Mouse (Mus musculus): ENCODE results near the gene Slc44a2.
"Not testable (repeated sequence)": the region's sequence is repeated elsewhere in the genome, so short reads cannot be mapped to it uniquely, and the experiment has no call there.

The Slc44a2 gene

DNA sequence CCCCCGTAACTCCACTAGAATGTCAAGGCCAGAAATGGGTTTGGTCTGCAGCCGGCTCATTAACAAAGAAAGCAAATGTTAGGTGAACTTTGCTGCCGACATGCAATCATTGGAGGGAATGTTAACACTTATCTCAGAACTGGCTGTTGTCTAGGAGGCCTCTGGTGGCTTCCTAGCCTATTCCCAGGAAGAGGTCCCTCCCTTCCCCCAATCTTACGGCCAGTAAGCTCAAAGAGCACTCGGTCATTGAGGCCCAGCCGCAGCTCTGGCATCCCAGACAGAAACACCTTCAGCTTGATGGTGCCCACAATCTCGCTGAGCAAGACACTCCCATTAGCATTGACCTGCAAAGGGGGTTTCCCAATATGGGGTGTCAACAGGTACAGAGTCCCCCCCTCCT, 15.4 kb upstream of the Slc44a2 start:
- DNase-seq (ENCODE audit: low spot score) = no peak

DNA sequence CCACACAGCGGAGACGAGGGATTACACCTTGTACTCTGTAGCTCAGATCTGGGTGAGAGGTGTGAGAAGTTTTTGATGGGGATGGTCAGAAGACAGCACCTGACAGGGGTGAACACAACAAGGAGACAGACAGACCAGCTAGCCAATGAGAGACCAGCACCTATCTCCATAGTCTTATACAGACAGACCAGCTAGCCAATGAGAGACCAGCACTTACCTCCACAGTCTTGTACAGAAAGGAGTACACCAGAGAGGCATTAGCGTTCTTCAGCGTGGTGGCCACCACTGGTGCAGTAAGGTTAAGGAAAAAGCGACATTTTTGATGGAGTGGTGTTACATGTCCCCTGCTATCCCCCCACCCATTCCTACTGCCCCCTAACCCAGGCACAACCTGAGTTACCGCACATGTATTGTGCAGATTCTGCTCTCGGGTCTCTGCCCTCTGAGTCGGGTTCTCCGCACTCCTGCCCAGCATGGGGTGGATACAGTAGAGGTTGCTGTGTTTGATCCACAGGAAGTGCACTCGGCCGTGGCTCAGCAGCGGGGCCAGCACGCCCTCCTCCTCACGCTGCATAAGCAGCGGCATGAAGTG, 11.3 kb upstream of the Slc44a2 start:
- no peak for DNase-seq (ENCODE audit: low spot score)

DNA sequence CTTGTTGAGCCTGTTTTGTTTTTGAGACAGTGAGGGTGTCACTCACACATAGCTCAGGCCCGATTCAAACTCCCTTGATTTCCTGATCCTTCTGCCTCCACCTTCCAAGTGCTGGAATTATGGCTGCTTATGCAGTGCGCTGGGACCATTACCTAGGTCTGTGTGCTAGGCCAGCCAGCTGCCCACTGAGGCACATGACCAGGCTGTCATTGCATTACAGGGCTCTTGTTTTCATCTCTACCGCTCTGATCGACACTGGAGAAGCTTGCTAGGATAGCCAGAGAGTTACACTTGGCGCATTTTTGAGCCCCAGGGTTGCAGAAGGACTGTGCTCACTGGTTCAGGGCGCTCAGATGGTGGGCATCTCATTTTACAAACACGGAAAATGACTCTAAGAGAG, 8.8 kb upstream of the Slc44a2 start:
- DNase-seq (ENCODE audit: low spot score) = no peak

DNA sequence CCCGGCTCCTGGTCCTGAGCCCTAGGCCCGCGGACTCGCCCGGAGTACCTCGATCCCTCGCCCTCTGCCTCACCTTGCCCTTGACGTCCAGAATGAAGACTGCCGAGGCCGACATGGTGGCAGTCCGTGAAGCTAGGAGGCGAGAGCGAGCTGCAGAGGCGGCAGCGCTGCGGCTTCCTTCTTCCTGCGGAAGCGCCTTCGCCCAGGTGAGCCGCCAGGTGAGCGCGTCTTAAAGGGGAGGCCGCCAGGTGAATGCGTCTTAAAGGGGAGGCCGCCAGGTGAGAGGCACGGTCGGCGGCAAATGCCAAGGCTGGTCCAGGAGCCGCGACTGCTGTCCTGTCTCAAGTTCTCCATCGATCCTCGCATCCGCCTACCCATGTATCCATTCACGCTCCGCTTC, 8.4 kb upstream of the Slc44a2 start, which contains the start of gene Ap1m2:
Ap1m2 (minus strand) TSS at position 204 of the 400 bp plus-strand sequence.
- peak; percentile 68 for DNase-seq (ENCODE audit: low spot score)

DNA sequence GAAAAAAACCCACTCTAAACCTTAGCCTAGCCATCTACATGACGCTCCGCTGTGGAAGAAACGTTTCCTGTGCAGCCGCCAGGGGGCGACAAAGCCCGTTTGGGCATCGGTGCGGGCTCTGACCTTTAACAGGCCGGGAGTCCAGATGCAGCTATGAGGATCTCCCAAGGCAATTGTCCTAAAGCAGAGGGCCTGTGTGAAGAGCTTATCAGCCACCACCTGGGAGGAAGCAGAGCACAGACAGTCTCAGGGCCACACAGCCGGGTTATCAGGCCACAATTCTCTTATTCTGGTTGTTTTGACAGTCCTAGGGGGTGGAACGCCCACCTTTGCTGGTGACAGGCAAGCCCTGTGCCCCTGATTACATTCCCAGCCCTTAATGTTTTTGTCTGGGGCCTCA, 7.1 kb upstream of the Slc44a2 start:
- DNase-seq (ENCODE audit: low spot score) = peak; percentile 75

DNA sequence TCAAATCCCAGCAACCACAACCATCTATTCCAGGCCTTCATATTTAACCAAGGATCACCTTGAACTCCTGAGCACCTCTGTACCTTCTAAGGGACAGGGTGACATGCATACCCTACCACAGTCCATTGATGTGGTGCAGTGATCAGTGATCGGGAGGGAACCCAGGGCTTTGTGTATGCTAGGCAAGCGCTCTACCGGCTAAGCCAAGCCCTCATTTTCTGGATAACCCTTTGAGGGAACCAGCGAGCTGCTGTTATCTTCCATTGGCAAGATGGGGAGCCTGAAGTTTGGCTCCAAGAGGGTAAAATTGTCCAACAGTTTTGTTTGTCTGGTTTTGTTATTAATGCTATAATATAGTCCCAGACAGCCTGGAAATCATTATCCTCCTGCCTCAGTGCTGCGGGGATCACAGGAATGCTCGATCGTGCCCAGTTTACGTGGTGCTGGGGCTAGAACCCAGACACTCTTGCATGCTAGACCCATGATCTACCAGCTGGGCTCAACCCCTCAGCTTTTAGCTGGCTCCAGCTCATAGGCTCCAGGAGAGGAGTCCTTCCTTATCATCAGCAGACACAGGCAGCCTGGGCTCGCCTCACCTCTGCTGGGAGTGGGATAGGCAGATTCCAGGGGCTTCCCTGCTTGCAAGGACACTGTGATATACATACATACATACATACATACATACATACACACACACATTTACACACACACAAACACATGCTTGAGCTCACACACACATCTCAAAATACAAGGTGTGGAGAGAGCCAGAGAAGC, 5.9 kb upstream of the Slc44a2 start:
- no peak for DNase-seq (ENCODE audit: low spot score)

DNA sequence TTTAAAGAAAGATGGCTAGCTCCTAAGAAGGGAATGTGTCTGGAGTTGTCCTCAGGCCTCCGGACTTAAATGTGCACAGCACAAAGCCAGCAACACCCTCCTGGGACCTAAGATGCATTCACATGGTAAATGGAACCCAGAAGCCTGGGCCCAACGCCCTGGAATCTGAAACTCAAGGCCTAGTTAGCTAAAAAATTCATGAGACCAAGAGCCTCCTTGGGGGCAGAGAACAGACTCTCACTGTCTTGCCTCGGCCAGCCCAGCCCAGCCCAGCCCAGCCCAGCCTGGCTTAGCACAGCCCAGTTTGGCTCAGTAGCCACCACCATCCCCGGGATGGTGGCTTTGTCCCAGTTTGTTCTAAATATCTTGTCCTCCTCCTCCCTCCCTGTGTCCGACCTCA, 5.1 kb upstream of the Slc44a2 start:
- DNase-seq (ENCODE audit: low spot score) = no peak

DNA sequence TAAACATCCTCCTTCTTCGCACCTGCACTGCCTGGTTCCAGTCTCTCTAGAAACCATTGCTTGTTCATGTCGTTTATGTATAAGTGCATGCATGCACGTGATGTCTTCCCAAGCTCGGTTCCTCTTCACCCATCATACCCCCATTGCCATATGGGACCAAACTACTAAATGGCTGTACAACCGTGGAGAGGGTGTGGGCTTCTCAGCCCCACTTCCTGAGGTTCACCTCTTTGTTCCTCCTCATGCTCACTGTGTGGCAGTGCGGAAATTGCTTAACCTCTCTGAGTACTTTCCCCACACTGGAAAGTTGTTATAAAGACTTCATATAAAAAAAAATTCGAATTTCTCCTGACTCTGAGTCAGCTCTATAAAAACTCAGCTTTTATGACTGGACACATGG, 3.8 kb upstream of the Slc44a2 start:
- DNase-seq (ENCODE audit: low spot score) = no peak

DNA sequence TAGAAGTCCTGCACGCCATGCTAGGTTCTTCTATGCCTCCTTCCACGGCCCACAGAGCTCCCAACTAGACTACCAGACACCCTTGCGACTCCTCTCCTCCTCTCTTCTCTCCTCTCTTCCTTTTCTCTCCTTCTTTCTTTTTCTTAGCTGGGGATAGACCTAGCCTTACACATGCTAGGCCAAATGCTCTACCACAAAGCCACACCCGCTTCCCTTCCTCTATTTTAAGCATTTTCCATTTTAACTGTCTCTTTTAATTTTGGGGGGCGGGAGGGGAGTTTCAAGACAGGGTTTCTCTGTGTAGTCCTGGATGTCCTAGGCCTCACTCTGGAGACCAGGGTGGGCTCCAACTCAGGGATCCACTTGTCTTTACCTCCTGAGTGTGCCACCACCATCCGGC, 1.7 kb upstream of the Slc44a2 start:
- DNase-seq (ENCODE audit: low spot score) = no peak

DNA sequence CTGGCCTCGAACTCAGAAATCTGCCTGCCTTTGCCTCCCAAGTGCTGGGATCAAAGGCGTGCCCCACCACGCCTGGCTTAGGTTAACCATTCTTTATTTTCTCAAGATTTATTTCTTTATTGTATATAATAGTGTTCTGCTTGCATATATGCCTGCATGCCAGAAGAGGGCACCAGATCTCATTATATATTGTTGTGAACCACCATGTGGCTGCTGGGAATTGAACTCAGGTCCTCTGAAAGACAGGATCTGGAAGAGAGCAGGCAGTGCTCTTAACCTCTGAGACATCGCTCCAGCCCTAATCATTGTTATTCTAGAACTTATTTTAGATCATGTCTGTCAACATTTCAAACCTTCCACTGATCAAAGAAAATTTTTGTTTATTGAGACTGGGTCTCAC, 995 bp upstream of the Slc44a2 start:
- no peak for DNase-seq (ENCODE audit: low spot score)

DNA sequence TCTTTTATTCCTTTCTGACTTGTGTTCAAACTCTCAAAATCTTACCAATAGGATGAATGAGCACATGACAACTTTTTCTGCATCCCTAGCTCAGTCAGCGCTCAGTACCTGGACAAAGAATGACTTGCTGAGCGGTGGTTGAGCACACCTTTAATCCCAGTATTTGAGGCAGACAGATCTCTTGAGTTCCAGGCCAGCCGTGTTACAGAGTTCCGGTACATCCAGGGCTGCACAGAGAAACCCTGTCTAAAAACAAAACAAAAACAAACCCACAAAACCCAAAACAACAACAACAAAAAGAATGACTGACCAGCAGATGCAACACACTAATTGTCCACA, 249 bp upstream of the Slc44a2 start:
- DNase-seq (ENCODE audit: low spot score) = no peak

DNA sequence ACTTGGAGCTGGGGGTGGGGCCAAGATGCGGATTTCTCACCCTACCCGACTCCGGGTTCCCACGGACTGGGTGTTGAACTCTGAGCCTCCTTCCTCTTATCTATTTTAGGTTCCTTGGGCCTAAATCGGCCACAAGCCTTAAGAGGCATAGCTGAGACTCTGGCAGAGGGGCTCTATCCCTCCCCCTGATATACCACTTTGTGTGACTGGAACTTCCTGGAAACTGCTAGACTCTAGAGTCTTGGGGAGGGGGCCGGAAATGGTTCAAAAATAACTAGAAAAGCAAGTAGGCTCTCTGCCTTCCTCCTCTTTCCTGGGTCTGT, 976 bp downstream of the Slc44a2 start:
- no peak for DNase-seq (ENCODE audit: low spot score)

DNA sequence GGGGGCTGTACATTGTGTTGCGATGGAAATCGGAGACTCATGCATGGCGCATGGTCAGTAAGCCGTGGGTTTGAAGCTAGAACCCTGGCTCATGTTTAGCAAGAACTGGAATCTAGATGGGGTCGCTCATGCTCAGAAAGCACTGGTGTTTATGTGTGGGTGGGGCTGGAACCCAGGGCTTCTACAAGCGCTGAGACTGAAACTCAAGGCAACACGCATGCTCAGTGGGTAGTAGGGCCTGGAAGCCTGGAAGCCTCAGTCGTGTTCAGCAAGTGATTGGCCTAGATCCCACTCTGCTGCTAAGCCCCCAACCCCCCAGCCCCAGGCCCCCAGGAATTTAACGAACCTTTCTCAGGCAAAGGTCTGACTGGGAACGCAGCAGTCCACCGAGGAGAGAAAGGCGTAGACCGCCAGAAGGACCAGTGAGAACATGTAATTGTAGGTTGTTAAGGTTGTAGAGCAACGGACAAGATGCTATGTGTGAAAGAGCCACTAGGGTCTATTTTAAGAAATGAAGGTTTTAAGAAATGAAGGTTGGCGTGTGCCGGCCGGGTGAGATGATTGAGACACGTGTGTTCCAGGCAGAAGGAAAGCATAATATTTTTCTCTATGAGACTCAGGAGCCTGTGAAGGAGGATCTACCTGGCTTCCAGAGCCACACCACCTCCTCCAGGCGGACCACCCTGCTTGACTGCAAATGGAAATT, 1.9 kb downstream of the Slc44a2 start:
- no peak for DNase-seq (ENCODE audit: low spot score)

DNA sequence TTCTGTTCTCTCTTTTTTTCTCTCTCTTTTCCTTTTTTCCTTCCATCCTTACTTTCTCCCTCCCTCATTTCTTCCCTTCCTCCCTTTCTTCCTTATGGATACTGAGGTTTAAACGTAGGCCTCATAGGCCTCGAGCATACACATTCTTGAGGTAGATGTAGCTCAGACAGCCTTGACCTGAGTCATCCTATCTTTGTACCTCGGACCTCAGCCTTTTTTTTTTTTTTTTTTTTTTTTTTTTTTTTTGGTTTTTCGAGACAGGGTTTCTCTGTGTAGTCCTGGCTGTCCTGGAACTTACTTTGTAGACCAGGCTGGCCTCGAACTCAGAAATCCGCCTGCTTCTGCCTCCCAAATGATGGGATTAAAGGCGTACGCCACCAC, 2.4 kb downstream of the Slc44a2 start:
- not testable (repeated sequence) for DNase-seq (ENCODE audit: low spot score)

DNA sequence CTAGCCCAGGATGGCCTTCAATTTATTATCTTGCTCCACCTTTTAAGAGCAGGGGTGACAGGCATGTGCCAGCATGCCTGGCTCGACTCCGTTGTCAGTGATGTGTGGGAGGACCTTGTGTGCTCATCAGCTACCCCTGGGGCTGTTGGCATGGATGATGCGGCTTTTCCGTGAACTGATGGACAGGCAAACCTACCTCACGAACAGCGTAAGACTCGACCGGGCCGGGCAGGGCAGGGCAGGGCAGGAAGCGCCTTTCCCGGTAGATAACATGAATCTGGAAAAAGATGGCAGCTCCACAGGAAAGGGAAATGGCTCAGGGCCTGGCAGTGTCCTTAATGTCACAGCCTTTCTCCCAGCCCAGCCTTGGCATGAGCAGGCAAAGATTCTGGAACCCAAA, 3.8 kb downstream of the Slc44a2 start:
- DNase-seq (ENCODE audit: low spot score) = no peak

DNA sequence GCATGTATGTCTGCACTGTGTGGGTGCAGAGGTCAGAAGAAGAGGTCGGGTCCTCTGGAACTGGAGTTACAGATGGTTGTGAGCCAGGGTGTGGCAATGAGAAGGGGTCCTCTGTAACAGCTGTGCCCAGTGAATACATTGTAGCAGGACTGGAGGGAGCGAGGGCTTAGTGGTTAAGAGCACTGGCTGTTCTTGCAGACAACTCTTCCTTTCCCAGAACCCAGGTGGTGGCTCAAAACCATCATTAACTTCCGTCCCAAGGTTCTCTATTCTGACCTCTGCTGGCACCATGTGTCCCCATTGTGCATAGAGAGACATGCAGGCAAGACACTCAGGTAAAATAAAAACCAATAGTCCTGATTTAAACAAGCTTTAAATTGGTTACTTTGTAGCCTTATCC, 7.1 kb downstream of the Slc44a2 start:
- no peak for DNase-seq (ENCODE audit: low spot score)

DNA sequence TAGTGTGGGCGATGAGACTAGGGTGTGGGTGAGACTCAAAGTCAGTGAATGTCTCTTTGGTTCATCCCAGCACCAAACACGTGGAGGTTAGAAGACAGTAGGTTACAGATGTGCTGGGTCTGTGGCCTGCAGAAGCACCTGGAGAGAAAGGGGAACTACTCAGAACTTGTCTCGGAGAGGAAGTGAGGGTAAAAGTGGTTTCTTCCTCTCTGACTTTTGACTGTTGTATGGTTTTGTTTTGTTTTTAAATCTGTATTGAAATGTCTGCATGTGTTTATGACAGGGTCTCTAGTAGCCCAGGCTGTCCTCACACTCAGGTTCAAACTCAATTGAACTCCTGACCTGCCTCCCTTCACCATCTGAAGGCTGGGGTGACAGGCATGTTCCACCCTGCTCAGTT, 7.5 kb downstream of the Slc44a2 start:
- DNase-seq (ENCODE audit: low spot score) = no peak

DNA sequence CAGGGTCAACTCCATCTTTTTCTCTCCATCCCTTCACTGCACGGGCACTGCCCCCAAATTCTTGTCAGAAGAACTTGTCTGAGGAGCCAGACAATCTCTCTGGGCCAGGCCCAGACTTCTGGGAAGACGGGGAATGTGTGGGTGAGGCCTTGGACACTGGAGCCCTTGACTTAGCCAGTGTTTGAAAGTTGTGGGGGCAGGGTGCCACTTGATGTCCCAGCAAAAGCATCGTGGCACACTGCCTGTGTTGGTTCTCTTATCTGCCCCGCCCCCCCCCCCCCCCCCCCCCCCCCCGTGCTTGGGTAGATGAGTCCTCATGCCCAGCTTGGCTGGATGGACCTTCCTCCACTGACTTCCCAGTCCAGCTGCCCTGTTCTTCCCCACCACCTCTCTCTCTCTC, 8.5 kb downstream of the Slc44a2 start:
- DNase-seq (ENCODE audit: low spot score) = no peak

DNA sequence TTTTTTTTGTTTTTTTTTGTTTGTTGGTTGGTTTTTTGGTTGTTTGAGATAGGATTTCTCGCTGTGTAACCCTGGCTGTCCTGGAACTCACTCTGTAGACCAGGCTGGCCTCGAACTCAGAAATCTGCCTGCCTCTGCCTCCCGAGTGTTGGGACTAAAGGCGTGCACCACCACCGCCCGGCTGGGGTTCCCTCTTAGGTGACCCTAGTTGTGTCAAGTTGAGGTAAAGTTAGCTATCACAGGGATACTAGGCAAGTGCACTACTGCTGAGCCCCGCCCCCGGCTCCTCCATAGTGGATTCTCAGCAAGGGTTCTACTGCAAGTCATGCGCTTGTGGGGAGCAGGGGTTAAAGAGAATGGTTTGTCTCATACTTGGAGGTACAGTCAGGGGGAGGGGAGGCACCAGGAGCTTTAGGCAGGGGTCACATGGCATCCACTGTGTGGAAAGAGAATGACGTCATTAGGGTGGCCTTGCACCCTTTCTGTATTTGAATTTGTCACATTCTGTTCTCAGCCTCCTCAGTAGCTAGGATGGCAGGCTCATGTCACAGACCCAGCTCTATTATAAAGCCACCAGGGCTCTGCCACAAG, 9.3 kb downstream of the Slc44a2 start:
- DNase-seq (ENCODE audit: low spot score) = no peak

DNA sequence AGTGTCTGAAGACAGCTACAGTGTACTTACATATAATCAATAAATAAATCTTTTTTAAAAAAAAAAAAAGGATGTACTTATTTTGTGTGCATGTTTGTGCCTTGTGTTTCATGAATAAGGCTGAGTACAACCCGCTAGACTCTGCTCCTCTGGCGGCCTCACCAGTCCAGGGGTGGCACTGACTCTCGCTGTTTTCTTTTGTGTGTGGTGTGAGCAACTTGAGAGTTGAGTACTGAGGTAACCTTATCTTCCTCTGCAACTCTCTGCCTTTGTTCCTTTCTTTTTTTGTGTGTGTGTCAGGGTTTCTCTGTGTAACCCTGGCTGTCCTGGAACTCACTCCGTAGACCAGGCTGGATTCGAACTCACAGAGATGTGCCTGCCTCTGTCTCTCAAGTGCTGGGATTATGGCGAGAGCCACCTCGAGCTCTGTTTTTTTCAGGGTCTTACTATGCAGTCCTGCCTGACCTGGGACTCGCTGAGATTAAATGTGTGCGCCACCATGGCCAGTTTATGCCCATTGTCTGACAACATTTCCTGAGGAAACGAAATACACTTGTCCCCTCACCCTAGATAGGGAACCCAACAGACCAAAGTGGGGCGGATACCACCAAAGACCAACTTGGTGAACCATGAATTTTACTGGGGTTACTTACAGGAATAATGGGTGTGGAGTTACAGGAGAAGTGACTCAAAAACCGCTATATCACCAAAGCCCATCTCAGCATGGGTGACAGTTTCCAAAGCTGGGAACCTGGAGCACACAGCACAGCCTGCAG, 11.1 kb downstream of the Slc44a2 start:
- no peak for DNase-seq (ENCODE audit: low spot score)

DNA sequence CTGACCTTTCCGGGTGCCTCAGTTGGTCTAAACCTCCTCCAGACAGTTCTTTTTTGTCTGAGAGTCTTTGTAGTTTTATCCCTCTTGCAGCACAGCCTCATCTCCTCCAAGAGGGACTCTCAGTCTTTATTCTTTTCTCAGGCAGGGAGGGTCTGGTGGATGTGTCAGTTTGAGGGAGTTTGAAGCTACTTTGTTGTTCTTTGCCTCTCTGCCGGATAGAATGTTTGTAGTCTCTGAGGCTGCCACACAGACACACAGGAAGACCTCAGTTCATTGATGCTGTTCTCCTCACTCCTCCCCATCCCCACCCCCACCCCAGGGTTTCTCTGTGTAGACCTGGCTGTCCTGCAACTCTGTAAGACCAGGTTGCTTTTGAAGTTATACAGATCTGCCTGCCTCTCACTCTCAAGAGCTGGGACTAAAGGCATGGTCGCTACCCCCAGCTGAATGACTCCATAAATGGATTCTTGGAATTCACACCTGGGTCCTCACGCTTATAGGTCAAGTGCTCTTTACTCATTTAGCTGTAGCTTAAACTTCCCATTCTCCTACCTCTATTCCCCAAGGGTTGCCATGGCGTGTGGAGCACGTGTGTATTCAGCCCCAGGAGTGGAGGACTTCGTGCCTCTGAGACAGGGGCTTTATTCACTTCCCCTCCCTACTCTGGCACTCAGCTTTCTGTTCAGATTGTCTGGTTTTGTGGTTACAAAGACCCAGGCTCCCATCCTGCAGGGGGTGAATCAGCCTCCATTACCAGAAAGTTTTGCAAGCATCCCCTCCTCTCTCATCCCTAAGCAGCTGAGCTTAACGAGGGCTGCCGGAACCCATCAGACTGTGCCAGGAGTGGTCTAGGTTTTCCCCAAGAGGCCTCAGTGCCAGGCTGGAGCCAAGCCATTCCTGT, 11.9 kb downstream of the Slc44a2 start:
- DNase-seq (ENCODE audit: low spot score) = no peak
